Mouse (Mus musculus) frontal cortex, postnatal 36 days (tissue): ENCODE data around the gene Stat6.

Experiments
- DNase-seq, 2 experiments: peaks; one replicate each; pipeline ENCODE4 v3.0.0; 2022; ENCODE audit warnings: low spot score in 2 of 2

Gene Stat6

GRCm38 (mm10) chr10:127642772-127643552 is at the start of gene Stat6:
TSS of gene Stat6 (plus strand) at chr10:127642986.
- DNase-seq: peak in 1 of 2 experiments; percentile 30

- DNase-seq: no peak
Observed at GRCm38 (mm10) chr10:127594405-127594804, 48.4 kb upstream of the Stat6 start.

- DNase-seq: peak in 1 of 2 experiments; percentile 61
Observed at GRCm38 (mm10) chr10:127594930-127595715, 47.7 kb upstream of the Stat6 start.

GRCm38 (mm10) chr10:127596321-127596941 is 46.4 kb upstream of the Stat6 start:
- DNase-seq: peak in 1 of 2 experiments; percentile 58

GRCm38 (mm10) chr10:127597311-127597901 is 45.4 kb upstream of the Stat6 start:
- no peak for DNase-seq

- no peak for DNase-seq
Observed at GRCm38 (mm10) chr10:127598607-127599006, 44.2 kb upstream of the Stat6 start.

- no peak for DNase-seq
Observed at GRCm38 (mm10) chr10:127599252-127599651, 43.5 kb upstream of the Stat6 start.

- peak in 1 of 2 experiments; percentile 49 for DNase-seq
Observed at GRCm38 (mm10) chr10:127599779-127600541, 42.8 kb upstream of the Stat6 start.

- DNase-seq: no peak
Observed at GRCm38 (mm10) chr10:127602194-127602593, 40.6 kb upstream of the Stat6 start.

- DNase-seq: no peak
Observed at GRCm38 (mm10) chr10:127603437-127604371, 39.1 kb upstream of the Stat6 start.

- DNase-seq: no peak
Observed at GRCm38 (mm10) chr10:127604465-127605250, 38.1 kb upstream of the Stat6 start.

GRCm38 (mm10) chr10:127605251-127605547 is 37.6 kb upstream of the Stat6 start:
- no peak for DNase-seq

- DNase-seq: no peak
Observed at GRCm38 (mm10) chr10:127605756-127606155, 37.0 kb upstream of the Stat6 start.

GRCm38 (mm10) chr10:127607059-127607458 is 35.7 kb upstream of the Stat6 start:
- DNase-seq: no peak

GRCm38 (mm10) chr10:127609415-127610065 is 33.2 kb upstream of the Stat6 start:
- DNase-seq: no peak

GRCm38 (mm10) chr10:127610066-127610415 is 32.7 kb upstream of the Stat6 start:
- no peak for DNase-seq

GRCm38 (mm10) chr10:127612079-127612775 is 30.6 kb upstream of the Stat6 start:
- no peak for DNase-seq

GRCm38 (mm10) chr10:127614236-127615033 is 28.4 kb upstream of the Stat6 start:
- no peak for DNase-seq
